Mouse (Mus musculus): ENCODE measurements around the gene Sgk1.

DNA sequence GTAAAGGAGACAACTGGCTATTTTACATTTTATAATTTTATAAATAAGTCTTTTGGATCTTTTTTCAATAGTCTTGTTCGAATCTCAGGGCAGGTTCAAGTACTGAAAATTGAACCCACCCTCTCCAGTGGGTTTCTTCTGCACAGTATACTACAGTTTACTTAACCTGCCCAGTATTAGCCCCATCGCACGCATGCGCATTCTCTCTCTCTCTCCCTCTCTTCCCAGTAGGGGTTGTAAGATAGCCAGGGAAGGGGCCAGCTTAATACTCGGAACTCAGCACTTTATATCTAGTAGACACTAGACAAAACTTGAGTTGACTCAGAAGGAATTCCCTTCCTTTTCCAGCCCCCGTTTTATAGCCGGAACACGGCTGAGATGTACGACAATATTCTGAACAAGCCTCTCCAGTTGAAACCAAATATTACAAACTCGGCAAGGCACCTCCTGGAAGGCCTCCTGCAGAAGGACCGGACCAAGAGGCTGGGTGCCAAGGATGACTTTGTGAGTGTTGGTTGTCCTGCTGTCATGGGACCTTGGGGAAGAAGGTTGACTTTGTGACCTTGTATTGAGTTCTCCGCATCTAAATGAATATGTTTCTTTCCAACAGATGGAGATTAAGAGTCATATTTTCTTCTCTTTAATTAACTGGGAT, 115.7 kb downstream of the Sgk1 start:
- TF ChIP-seq CEBPB (IDR thresholded peaks at IDR 0.05; ENCODE audit: insufficient read depth, poor library complexity, severe bottlenecking) = no peak
- TF ChIP-seq REST (IDR thresholded peaks at IDR 0.05; ENCODE audit: insufficient read depth, insufficient read length) = no peak
- no peak for TF ChIP-seq POLR2A (IDR thresholded peaks at IDR 0.05; ENCODE audit: insufficient read length, low read depth)
- no peak for TF ChIP-seq MAX (IDR thresholded peaks at IDR 0.05; ENCODE audit: low read depth)
- TF ChIP-seq POLR2AphosphoS2 (IDR thresholded peaks at IDR 0.05; ENCODE audit: insufficient read length, low read depth) = no peak
- TF ChIP-seq SRF (IDR thresholded peaks at IDR 0.05; ENCODE audit: control insufficient read depth, insufficient read length, low read depth) = no peak

All from myocyte (in vitro differentiated cells).